ENCODE assay signal across 7 mouse cellular contexts in genomic region chr9:108949231-108949966, GRCm38 (mm10). TPM values are rescaled to one million over a fixed set of nuclear protein-coding genes. Genes with fewer than 3 reads are reported as not detected.
DNase-seq lines count a peak whose midpoint lies in the region; ATAC-seq and TF ChIP-seq lines count a peak whose summit lies in the region.

No protein-coding gene starts in this region.

- no peak overlapping the region for H3K4me2 ChIP-seq in heart, embryonic 12.5 days

- no peak for TF ChIP-seq POLR2A in thymus, adult 2 months (IDR thresholded peaks at IDR 0.05; ENCODE audit: control insufficient read depth, extremely low read depth, insufficient read depth, low read length, poor library complexity)

- DNase-seq in cerebellum, adult 18-20 months: peak; percentile 53 to 64
- DNase-seq in cerebellum, postnatal 25 days: peak; percentile 70 to 83
- DNase-seq in limb, embryonic 10.5 days (ENCODE audit: low spot score): peak; percentile 81
- no peak for DNase-seq in layer of hippocampus, postnatal 25 days (ENCODE audit: extremely low spot score in 1 of 2, low spot score in 1 of 2)
- no peak for DNase-seq in thymus, adult 2 months
- DNase-seq in spleen, postnatal 10 days (ENCODE audit: low spot score in 2 of 2): no peak

- ATAC-seq in heart, embryonic 12.5 days (ENCODE audit: insufficient number of reproducible peaks, low FRiP score): peak; percentile 30; the same call in 1 of the 2 replicates

- H3K9me3 ChIP-seq in heart, embryonic 12.5 days (replicated peaks): no peaks in the 10 kb centered on the region
- H3K9me3 ChIP-seq in limb, embryonic 10.5 days (replicated peaks): no peaks in the 10 kb centered on the region

- H3K4me1 ChIP-seq in heart, embryonic 12.5 days (replicated peaks): peaks cover 32% of the 10 kb centered on the region
- H3K4me1 ChIP-seq in limb, embryonic 10.5 days: peaks cover 48% of the 10 kb centered on the region
- no peaks in the 10 kb centered on the region for H3K4me1 ChIP-seq in thymus, adult 2 months (replicated peaks; ENCODE audit: control insufficient read depth, insufficient read depth, low read length)

- H3K27me3 ChIP-seq in heart, embryonic 12.5 days (replicated peaks): peaks cover 26% of the 10 kb centered on the region
- peaks cover 26% of the 10 kb centered on the region for H3K27me3 ChIP-seq in limb, embryonic 10.5 days (ENCODE audit: low read depth, poor library complexity, severe bottlenecking)
- no peaks in the 10 kb centered on the region; the same call in 1 of the 2 replicates for H3K27me3 ChIP-seq in thymus, adult 2 months (ENCODE audit: control insufficient read depth, insufficient read depth, low read length)

- peak overlapping the region; percentile 71 for H3K27ac ChIP-seq in heart, embryonic 12.5 days (ENCODE audit: poor library complexity, severe bottlenecking)
- H3K27ac ChIP-seq in limb, embryonic 10.5 days: peak overlapping the region; percentile 86
- H3K27ac ChIP-seq in thymus, adult 2 months (ENCODE audit: control insufficient read depth, insufficient read depth, low read length): no peak overlapping the region

- peaks cover 69% of the 10 kb centered on the region for H3K36me3 ChIP-seq in heart, embryonic 12.5 days
- H3K36me3 ChIP-seq in limb, embryonic 10.5 days: peaks cover 72% of the 10 kb centered on the region
- H3K36me3 ChIP-seq in thymus, adult 2 months (ENCODE audit: control insufficient read depth, insufficient read depth, low read length): peaks cover 56% of the 10 kb centered on the region

- peak overlapping the region; percentile 28; the same call in 1 of the 2 replicates for H3K9ac ChIP-seq in heart, embryonic 12.5 days

- no peak overlapping the region for H3K4me3 ChIP-seq in heart, embryonic 12.5 days
- peak overlapping the region; percentile 19 for H3K4me3 ChIP-seq in limb, embryonic 10.5 days
- no peak overlapping the region for H3K4me3 ChIP-seq in thymus, adult 2 months (ENCODE audit: control insufficient read depth, insufficient read depth, low read length)

- TF ChIP-seq CTCF in thymus, adult 2 months (IDR thresholded peaks at IDR 0.05; ENCODE audit: borderline replicate concordance, control insufficient read depth, extremely low read depth, insufficient read depth, low read length, poor library complexity): no peak

- WGBS in heart, embryonic 12.5 days: 77% methylated on average over 13 of the region's 13 CpGs
- WGBS in limb, embryonic 10.5 days: 58% methylated on average over 13 of the region's 13 CpGs
- WGBS in thymus, adult 2 months: 88% methylated on average over 13 of the region's 13 CpGs

RNA-seq across cellular contexts. Expression of gene Col7a1, which starts 4.0 kb away (rescaled TPM):
- polyA plus RNA-seq in heart, embryonic 12.5 days (2016; fragmentation: Nextera tagmentation; extraction: Ambion mirVana): 1.1 and 1.3 TPM in 2 replicates
- polyA plus RNA-seq in limb, embryonic 10.5 days (2016; fragmentation: Nextera tagmentation; extraction: Ambion mirVana): 1.7 and 3.1 TPM in 2 replicates
- total RNA-seq in layer of hippocampus, postnatal 25 days (2021): 1 to 10 TPM; 2.0 to 3.0 TPM
- polyA plus RNA-seq in thymus, adult 2 months (2012; rRNA removed): 5.1 and 7.9 TPM in 2 replicates

RNA-seq across cellular contexts. Expression of gene Uqcrc1, which starts 13.0 kb away (rescaled TPM):
- polyA plus RNA-seq in heart, embryonic 12.5 days (2016; fragmentation: Nextera tagmentation; extraction: Ambion mirVana): 738 and 745 TPM in 2 replicates
- 561 and 562 TPM in 2 replicates for polyA plus RNA-seq in limb, embryonic 10.5 days (2016; fragmentation: Nextera tagmentation; extraction: Ambion mirVana)
- total RNA-seq in layer of hippocampus, postnatal 25 days (2021): 100 to 1,000 TPM; 353 to 403 TPM
- polyA plus RNA-seq in thymus, adult 2 months (2012; rRNA removed): 554 and 681 TPM in 2 replicates

RNA-seq across cellular contexts. Expression of gene Tmem89, which starts 35.0 kb away (rescaled TPM):
- not detected in 2 replicates for polyA plus RNA-seq in heart, embryonic 12.5 days (2016; fragmentation: Nextera tagmentation; extraction: Ambion mirVana)
- not detected in 2 replicates for polyA plus RNA-seq in limb, embryonic 10.5 days (2016; fragmentation: Nextera tagmentation; extraction: Ambion mirVana)
- under 1 TPM in 1 of 2 experiments, not detected in 1; 0.85 TPM for total RNA-seq in layer of hippocampus, postnatal 25 days (2021)
- 0.47 and 0.75 TPM in 2 replicates for polyA plus RNA-seq in thymus, adult 2 months (2012; rRNA removed)

RNA-seq across cellular contexts. Expression of gene Ucn2, which starts 36.4 kb away (rescaled TPM):
- polyA plus RNA-seq in heart, embryonic 12.5 days (2016; fragmentation: Nextera tagmentation; extraction: Ambion mirVana): not detected in 2 replicates
- polyA plus RNA-seq in limb, embryonic 10.5 days (2016; fragmentation: Nextera tagmentation; extraction: Ambion mirVana): not detected in 2 replicates
- not detected for total RNA-seq in layer of hippocampus, postnatal 25 days (2021)
- polyA plus RNA-seq in thymus, adult 2 months (2012; rRNA removed): 0.40 and 1.3 TPM in 2 replicates

RNA-seq across cellular contexts. Expression of gene Pfkfb4, which starts 42.2 kb away (rescaled TPM):
- polyA plus RNA-seq in heart, embryonic 12.5 days (2016; fragmentation: Nextera tagmentation; extraction: Ambion mirVana): 3.0 and 4.3 TPM in 2 replicates
- polyA plus RNA-seq in limb, embryonic 10.5 days (2016; fragmentation: Nextera tagmentation; extraction: Ambion mirVana): 12.5 and 14.6 TPM in 2 replicates
- total RNA-seq in layer of hippocampus, postnatal 25 days (2021): 10 to 100 TPM in 1 of 2 experiments, 1 to 10 TPM in 1; 10.0 to 10.9 TPM
- 13.4 and 15.1 TPM in 2 replicates for polyA plus RNA-seq in thymus, adult 2 months (2012; rRNA removed)

Comparison
In these comparisons a context has a peak if more than half of its experiments do, and no peak if none do; other contexts are left out.
1. DNase-seq: peak in cerebellum, adult 18-20 months (2 of 2), cerebellum, postnatal 25 days (2 of 2) and limb, embryonic 10.5 days (single experiment); none in layer of hippocampus, postnatal 25 days (0 of 2), thymus, adult 2 months (single experiment) and spleen, postnatal 10 days (0 of 2).